Mouse (Mus musculus) liver, embryonic 15.5 days (tissue): Measurements from ENCODE around the gene Fam171a1. TPM values are rescaled to one million over a fixed set of nuclear protein-coding genes. Genes with fewer than 3 reads are reported as not detected.
A peak's percentile ranks its signal among the peaks of the same experiment; 100 is the strongest.
"Not testable (repeated sequence)": the region's sequence is repeated elsewhere in the genome, so short reads cannot be mapped to it uniquely, and the experiment has no call there.

Experiments used
- ATAC-seq: fragments of 200-750 bp; cut with Nextera tagmentation; 2 replicates; pipeline ENCODE4 v1.8.0; 2017; ENCODE audit warnings: moderate number of reproducible peaks, mild to moderate bottlenecking, moderate library complexity; ENCODE audit not compliant: insufficient read depth
- H3K27ac ChIP-seq: fragments of 300-500 bp; sonication (generic); replicated peaks from 2 replicates; pipeline ENCODE4 v1.5.1; 2015; ENCODE audit warnings: mild to moderate bottlenecking, inconsistent platforms
- H3K27me3 ChIP-seq: fragments of 300-500 bp; sonication (generic); 2 replicates; pipeline ENCODE4 v1.6.1; 2015; ENCODE audit warnings: mild to moderate bottlenecking, inconsistent platforms
- H3K36me3 ChIP-seq: fragments of 300-500 bp; sonication (generic); replicated peaks from 2 replicates; pipeline ENCODE4 v1.6.1; 2015; ENCODE audit warnings: moderate library complexity, mild to moderate bottlenecking, inconsistent platforms
- H3K4me1 ChIP-seq: fragments of 300-500 bp; sonication (generic); replicated peaks from 2 replicates; pipeline ENCODE4 v1.6.1; 2015; ENCODE audit warnings: inconsistent platforms
- H3K4me2 ChIP-seq: fragments of 300-500 bp; sonication (generic); 2 replicates; pipeline ENCODE4 v1.6.1; 2015; ENCODE audit warnings: moderate library complexity, mild to moderate bottlenecking, inconsistent platforms
- H3K4me3 ChIP-seq: fragments of 300-500 bp; sonication (generic); replicated peaks from 2 replicates; pipeline ENCODE4 v1.5.1; 2015; ENCODE audit warnings: mild to moderate bottlenecking, inconsistent platforms
- H3K9ac ChIP-seq: fragments of 300-500 bp; sonication (generic); 2 replicates; pipeline ENCODE4 v1.6.1; 2015; ENCODE audit warnings: moderate library complexity, mild to moderate bottlenecking, inconsistent platforms
- H3K9me3 ChIP-seq: fragments of 300-500 bp; sonication (generic); replicated peaks from 2 replicates; pipeline ENCODE4 v1.6.1; 2016; ENCODE audit warnings: inconsistent platforms
- WGBS: fragments of 180-500 bp; shearing (Covaris S2); methylation state at CpG from one replicate; pipeline ENCODE4 v1.1.7; 2015; ENCODE audit warnings: mixed read lengths; ENCODE audit not compliant: insufficient replicate concordance; 5-methylcytosine and 5-hydroxymethylcytosine counted together
- polyA plus RNA-seq: library from polyadenylated mRNA; unstranded; fragments of >200 nt; fragmentation: Nextera tagmentation; extraction: Ambion mirVana; gene quantifications from 2 replicates; pipeline ENCODE4 v1.2.1, GENCODE M21; 2015

The Fam171a1 gene
- polyA plus RNA-seq = 2.8 and 3.2 TPM in 2 replicates

GRCm38 (mm10) chr2:3113866-3114265 is at the start of gene Fam171a1:
Fam171a1 (plus strand) TSS chr2:3114224.
- Histone ChIP-seq H3K27me3 (peaks cover 18% of the 10 kb centered on the region), H3K9me3 (no peaks in the 10 kb centered on the region), H3K27ac (no peak within 1 kb of the TSS), H3K36me3 (no peaks in the 10 kb centered on the region), H3K9ac (no peak within 1 kb of the TSS), H3K4me2 (no peak within 1 kb of the TSS), H3K4me1 (no peaks in the 10 kb centered on the region), H3K4me3 (no peak within 1 kb of the TSS)
- ATAC-seq = no peak
- whole genome bisulfite sequencing = 45% methylated on average over 4 of the region's 4 CpGs

GRCm38 (mm10) chr2:3069140-3069539 is 44.9 kb upstream of the Fam171a1 start:
- no peak overlapping the region for H3K4me2 ChIP-seq
- H3K9ac ChIP-seq = no peak overlapping the region
- H3K9me3 ChIP-seq = no peaks in the 10 kb centered on the region
- H3K4me3 ChIP-seq = no peak overlapping the region
- H3K27me3 ChIP-seq = no peaks in the 10 kb centered on the region
- no peaks in the 10 kb centered on the region for H3K4me1 ChIP-seq
- ATAC-seq = no peak
- H3K27ac ChIP-seq = no peak overlapping the region
- 69% methylated on average over 1 of the region's 1 CpGs for WGBS
- no peaks in the 10 kb centered on the region for H3K36me3 ChIP-seq

DNA sequence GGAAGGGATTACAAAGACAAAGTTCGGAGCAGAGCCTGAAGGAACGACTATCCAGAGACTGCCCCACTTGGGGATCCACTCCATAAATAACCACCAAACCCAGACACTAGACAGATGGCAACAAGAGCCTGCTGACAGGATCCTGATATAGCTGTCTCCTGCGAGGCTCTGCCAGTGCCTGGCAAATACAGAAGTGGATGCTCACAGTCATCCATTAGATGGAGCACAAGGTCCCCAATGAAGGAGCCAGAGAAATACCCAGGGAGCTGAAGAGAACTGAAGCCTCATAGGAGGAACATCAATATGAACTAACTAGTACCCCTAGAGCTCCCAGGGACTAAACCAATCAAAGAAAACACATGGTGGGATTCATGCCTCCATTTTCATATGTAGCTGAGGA is 25.7 kb upstream of the Fam171a1 start:
- not testable (repeated sequence) for H3K9ac ChIP-seq, H3K4me1 ChIP-seq, ATAC-seq, H3K27ac ChIP-seq, H3K36me3 ChIP-seq, H3K9me3 ChIP-seq, H3K4me3 ChIP-seq, H3K4me2 ChIP-seq, H3K27me3 ChIP-seq
- WGBS = 55% methylated on average over 3 of the region's 3 CpGs

GRCm38 (mm10) chr2:3089274-3089673 is 24.8 kb upstream of the Fam171a1 start:
- H3K36me3 ChIP-seq = no peaks in the 10 kb centered on the region
- no peaks in the 10 kb centered on the region for H3K27me3 ChIP-seq
- no peak overlapping the region for H3K4me3 ChIP-seq
- H3K27ac ChIP-seq = no peak overlapping the region
- H3K9ac ChIP-seq = no peak overlapping the region
- 6% methylated on average over 1 of the region's 1 CpGs for WGBS
- no peak for ATAC-seq
- H3K4me1 ChIP-seq = no peaks in the 10 kb centered on the region
- no peak overlapping the region for H3K4me2 ChIP-seq
- H3K9me3 ChIP-seq = no peaks in the 10 kb centered on the region

GRCm38 (mm10) chr2:3096101-3096500 is 17.9 kb upstream of the Fam171a1 start:
- H3K4me2 ChIP-seq = no peak overlapping the region
- H3K4me1 ChIP-seq = no peaks in the 10 kb centered on the region
- H3K36me3 ChIP-seq = no peaks in the 10 kb centered on the region
- H3K9ac ChIP-seq = no peak overlapping the region
- no peak for ATAC-seq
- no peaks in the 10 kb centered on the region for H3K9me3 ChIP-seq
- no peaks in the 10 kb centered on the region for H3K27me3 ChIP-seq
- no peak overlapping the region for H3K27ac ChIP-seq
- no peak overlapping the region for H3K4me3 ChIP-seq
- 25% methylated on average over 1 of the region's 1 CpGs for WGBS

DNA sequence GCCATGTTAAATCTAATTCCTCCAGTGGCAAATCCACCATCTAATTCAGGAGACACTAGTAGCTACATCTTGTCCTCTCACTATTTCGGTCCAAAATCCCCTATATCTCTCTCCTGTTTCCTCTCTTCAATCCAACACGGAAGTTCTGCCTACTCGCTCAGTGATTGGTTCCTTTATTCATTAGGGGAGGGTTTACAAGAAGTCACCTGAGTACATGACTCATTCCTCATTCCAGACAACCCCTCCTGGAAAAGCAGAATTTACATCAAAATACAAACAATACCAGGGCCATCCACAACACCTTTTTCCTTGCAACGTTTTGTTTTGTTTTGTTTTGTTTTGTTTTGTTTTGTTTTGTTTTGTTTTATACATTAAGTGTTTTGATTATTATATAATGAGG is 14.1 kb upstream of the Fam171a1 start:
- 63% methylated on average over 4 of the region's 4 CpGs for WGBS
- H3K27me3 ChIP-seq = no peaks in the 10 kb centered on the region
- no peak overlapping the region for H3K9ac ChIP-seq
- no peaks in the 10 kb centered on the region for H3K9me3 ChIP-seq
- no peaks in the 10 kb centered on the region for H3K4me1 ChIP-seq
- no peak for ATAC-seq
- no peaks in the 10 kb centered on the region for H3K36me3 ChIP-seq
- no peak overlapping the region for H3K27ac ChIP-seq
- H3K4me2 ChIP-seq = no peak overlapping the region
- no peak overlapping the region for H3K4me3 ChIP-seq

GRCm38 (mm10) chr2:3101292-3101957 is 12.6 kb upstream of the Fam171a1 start:
- Histone ChIP-seq H3K9me3 (no peaks in the 10 kb centered on the region), H3K4me1 (no peaks in the 10 kb centered on the region), H3K4me3 (no peak overlapping the region), H3K27ac (no peak overlapping the region), H3K9ac (no peak overlapping the region), H3K4me2 (no peak overlapping the region), H3K36me3 (no peaks in the 10 kb centered on the region), H3K27me3 (no peaks in the 10 kb centered on the region)
- no peak for ATAC-seq
- 59% methylated on average over 2 of the region's 2 CpGs for WGBS

DNA sequence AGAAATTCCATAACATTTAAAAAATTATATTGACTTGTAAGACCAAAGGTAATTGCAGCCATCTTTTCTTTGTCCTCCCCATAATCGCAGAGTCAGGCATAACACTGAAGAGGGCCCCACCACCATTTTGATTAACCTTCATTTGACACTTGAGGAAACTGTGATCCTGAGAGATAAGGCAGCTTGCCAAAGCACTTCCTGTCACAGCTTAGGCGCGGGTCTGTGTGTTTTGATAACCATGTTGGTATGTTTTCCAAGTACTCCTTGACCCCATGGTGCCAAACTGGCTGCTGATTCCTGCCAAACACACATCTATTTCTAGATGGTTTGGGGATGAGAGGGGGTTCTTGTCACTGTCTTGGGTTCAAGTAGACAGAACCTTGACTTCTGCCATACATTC is 11.7 kb upstream of the Fam171a1 start:
- no peak overlapping the region for H3K27ac ChIP-seq

DNA sequence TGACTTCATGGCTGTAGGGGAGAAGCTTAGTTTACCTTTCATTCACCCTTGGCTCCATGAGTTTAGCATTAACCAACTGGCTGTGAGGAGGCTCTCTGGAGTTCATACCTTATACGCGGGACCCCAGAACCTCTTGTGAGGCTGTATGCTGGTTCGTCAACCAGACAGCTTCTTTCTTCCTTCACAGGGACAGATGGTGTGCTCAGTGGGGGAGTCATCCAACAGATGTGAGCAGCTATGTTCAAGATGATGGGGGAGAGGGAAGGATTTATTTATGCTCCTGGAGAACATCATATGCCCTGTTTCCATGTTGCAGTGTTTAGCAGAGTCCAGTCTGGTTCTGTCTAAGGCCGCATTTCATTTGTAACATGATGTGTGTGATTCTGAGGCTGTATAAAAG is 6.6 kb upstream of the Fam171a1 start:
- Histone ChIP-seq H3K4me3 (no peak overlapping the region), H3K27me3 (no peaks in the 10 kb centered on the region), H3K36me3 (no peaks in the 10 kb centered on the region), H3K9me3 (no peaks in the 10 kb centered on the region), H3K9ac (no peak overlapping the region), H3K27ac (no peak overlapping the region), H3K4me2 (no peak overlapping the region), H3K4me1 (no peaks in the 10 kb centered on the region)
- 75% methylated on average over 4 of the region's 4 CpGs for WGBS
- ATAC-seq = no peak

More for the DNA sequence above, 11.7 kb upstream of the Fam171a1 start:
- H3K4me3 ChIP-seq = no peak overlapping the region
- H3K36me3 ChIP-seq = no peaks in the 10 kb centered on the region
- WGBS = 15% methylated on average over 3 of the region's 3 CpGs
- no peak for ATAC-seq
- no peak overlapping the region for H3K9ac ChIP-seq
- H3K4me1 ChIP-seq = no peaks in the 10 kb centered on the region
- no peaks in the 10 kb centered on the region for H3K9me3 ChIP-seq
- H3K4me2 ChIP-seq = no peak overlapping the region
- H3K27me3 ChIP-seq = no peaks in the 10 kb centered on the region

- no peaks in the 10 kb centered on the region for H3K9me3 ChIP-seq
- no peak overlapping the region for H3K4me2 ChIP-seq
- H3K4me1 ChIP-seq = no peaks in the 10 kb centered on the region
- ATAC-seq = no peak
- WGBS = 66% methylated on average over 3 of the region's 3 CpGs
- no peak overlapping the region for H3K9ac ChIP-seq
- H3K27ac ChIP-seq = no peak overlapping the region
- H3K36me3 ChIP-seq = no peaks in the 10 kb centered on the region
- no peaks in the 10 kb centered on the region for H3K27me3 ChIP-seq
- no peak overlapping the region for H3K4me3 ChIP-seq
Measured at GRCm38 (mm10) chr2:3108431-3108830, 5.6 kb upstream of the Fam171a1 start.

DNA sequence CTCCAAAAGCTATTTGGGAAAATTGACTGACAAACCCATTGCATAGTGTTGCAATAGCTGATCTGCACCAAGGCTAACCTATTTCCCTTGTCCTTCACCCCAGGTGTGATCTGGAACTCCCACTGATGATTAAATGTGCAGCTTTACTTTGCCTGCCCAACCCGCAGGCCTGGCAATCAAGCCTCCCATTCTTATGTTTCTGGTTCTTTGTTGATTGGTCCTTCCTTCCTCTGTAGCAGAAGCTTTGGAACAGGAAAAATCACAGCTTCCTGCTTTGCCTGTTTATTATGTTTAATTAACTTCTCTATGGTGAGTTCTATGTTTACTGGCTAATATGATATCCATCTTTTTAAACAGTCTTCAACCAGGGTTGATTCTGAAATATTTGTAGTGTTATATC is 5.2 kb upstream of the Fam171a1 start:
- no peaks in the 10 kb centered on the region for H3K36me3 ChIP-seq
- H3K9ac ChIP-seq = no peak overlapping the region
- 42% methylated on average over 1 of the region's 1 CpGs for WGBS
- H3K4me2 ChIP-seq = no peak overlapping the region
- no peaks in the 10 kb centered on the region for H3K4me1 ChIP-seq
- ATAC-seq = no peak
- no peaks in the 10 kb centered on the region for H3K9me3 ChIP-seq
- no peak overlapping the region for H3K4me3 ChIP-seq
- no peak overlapping the region for H3K27ac ChIP-seq
- H3K27me3 ChIP-seq = no peaks in the 10 kb centered on the region

GRCm38 (mm10) chr2:3117855-3118202 is 3.8 kb downstream of the Fam171a1 start:
- Histone ChIP-seq H3K4me2 (peak overlapping the region; percentile 73), H3K36me3 (no peaks in the 10 kb centered on the region), H3K4me1 (no peaks in the 10 kb centered on the region), H3K4me3 (peak overlapping the region; percentile 62), H3K27ac (no peak overlapping the region), H3K9me3 (no peaks in the 10 kb centered on the region), H3K9ac (no peak overlapping the region), H3K27me3 (peaks cover 29% of the 10 kb centered on the region)
- WGBS = 28% methylated on average over 2 of the region's 2 CpGs
- no peak; the same call in 1 of the 2 replicates for ATAC-seq
